Mouse (Mus musculus) heart, postnatal 25 days (tissue): ENCODE results near the gene Sik2. TPM values are rescaled to one million over a fixed set of nuclear protein-coding genes. Genes with fewer than 3 reads are reported as not detected.

Experiments used
- DNase-seq: peaks from one replicate; pipeline ENCODE4 v3.0.0; 2022; ENCODE audit warnings: low spot score
- intact Hi-C: fragments of 180-260 bp; cut with DNase I; formaldehyde crosslinking; loops from one replicate; pipeline ENCODE4 v1.15.1; 2025
- total RNA-seq, 2 experiments: library from RNA; stranded (reverse); gene quantifications; 2 replicates each; pipeline ENCODE4 v1.2.3; 2021

Sik2 gene
- total RNA-seq: 10 to 100 TPM; 22.1 to 25.3 TPM

DNA sequence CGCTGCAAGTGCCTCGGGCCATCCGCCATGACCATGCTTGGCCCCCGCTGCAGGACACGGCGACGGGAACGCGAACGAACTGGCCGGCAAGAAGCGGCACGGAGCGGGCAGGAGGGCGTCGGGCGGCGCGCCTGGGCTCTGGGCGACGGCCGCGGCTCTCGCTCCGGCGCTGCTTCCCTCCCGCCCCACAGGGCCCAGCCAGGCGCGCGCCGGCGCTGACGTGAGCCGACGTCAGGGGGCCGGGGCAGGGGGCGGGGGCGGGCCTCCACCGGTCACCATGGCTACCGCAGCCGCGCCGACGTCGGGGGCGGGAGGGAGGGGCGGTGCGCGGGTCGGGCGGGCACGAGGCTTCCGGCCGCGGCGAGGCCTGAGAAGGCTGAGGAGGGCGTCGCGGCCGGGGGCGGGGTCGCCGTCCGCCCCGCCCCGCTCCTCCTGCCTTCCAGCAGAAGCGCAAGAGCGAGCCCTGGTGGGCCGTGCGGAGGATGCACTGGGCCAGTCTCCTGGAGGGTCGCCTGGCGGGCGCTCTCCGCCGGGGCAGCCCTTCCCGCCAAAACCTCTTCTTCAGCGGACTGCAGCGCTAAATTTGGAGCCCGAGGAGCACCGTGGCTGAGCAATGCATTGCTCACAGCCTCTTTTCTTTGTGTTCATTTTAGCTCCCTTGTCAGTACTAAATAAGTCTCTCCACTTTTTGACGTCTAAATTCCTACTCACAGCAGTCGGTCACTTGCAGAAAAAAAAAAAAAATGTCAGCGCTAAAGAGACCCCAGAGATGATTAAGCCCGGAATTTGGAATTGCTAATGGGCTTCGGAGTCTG is at the start of gene Sik2:
Gene Sik2, minus strand, starts transcription at position 233 of the 815 bp plus-strand sequence.
- intact Hi-C loops: loop anchor here (1.0 to 5.0 kb wide), 2 partner anchors 160 to 207 kb away; no protein-coding TSS in a partner anchor
- peak; percentile 85 for DNase-seq

DNA sequence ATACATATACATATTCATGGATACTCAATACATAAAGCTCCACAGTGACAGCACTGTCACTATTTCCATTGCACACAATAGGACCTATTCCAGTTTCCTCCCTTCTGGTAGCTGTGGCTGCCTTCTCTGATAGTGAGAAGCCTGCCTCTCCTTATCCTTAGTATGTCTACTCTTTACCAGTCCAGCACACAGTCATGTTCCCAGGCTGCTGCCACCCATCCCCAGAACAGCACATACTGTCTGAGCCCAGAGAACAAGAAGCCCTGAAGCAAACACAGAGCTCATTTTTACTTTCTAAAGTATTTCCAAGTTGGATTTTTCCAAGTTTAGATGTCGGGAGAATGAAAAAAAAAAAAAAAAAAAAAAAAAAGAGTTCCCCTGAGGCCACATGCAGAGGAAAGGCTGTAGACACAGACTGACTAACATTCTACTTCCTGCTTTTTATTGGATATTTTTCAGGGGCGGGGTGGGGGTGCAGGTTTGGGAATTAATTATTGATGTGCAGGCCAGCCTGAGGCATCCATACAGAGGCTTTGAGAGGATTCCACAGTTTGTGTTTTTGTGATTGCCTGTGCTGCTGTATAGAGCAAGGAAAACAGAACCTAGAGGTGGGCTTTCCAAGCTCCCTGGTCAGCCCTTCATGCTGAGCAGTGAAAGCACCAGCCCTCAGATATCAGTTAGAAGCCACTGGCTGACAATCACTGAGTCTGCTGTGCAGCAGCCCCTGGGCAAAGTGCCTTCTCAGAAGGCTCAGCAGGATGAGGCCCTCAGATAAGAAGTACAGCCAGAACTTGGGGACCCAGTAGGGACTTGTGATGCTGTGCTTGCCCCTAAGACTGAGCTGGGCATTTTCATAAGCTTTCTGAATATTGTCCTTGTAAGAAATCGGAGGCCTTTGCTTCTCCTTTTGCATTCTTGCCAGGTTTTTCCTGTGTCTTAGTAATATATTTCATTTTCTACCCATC is 47.8 kb upstream of the Sik2 start:
- peak; percentile 14 for DNase-seq
- intact Hi-C loops: no loop called here

DNA sequence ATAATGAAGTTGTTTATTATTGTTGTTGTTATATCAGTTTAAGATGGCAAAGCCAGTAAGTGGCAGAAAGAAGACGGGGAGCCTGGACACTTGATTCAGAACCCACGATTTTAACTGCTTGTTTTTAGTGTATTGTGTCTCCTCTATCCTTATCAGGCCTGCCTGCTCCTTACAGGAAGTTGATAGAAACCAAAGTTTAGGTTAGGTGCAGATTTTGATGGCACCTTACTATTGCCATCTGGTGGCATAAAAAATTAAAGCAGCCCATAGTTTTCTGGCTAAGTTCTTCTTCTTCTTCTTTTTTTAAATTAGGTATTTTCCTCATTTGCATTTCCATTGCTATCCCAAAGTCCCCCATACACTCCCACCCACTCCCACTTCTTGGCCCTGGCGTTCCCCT is 43.3 kb upstream of the Sik2 start:
- no peak for DNase-seq
- intact Hi-C loops: no loop called here

DNA sequence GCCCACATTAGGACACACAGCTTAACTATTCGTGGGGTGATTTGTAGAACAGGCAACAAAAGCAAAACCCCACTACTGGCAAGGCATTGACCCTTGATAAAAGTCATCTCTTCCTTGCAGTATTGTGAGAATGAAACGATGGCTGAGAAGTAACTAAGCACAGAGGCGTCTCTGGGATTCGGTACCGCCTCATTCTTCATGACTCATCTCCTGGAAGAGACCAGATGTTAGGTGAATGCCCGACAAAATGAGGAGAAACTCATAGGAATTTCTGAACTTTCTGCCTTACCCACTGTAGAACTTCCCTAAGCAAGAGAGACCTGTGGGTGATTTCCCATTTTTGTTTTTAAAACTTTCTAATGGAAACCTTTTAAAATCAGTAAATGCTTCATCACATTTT is 33.3 kb upstream of the Sik2 start:
- no peak for DNase-seq
- intact Hi-C loops: no loop called here

DNA sequence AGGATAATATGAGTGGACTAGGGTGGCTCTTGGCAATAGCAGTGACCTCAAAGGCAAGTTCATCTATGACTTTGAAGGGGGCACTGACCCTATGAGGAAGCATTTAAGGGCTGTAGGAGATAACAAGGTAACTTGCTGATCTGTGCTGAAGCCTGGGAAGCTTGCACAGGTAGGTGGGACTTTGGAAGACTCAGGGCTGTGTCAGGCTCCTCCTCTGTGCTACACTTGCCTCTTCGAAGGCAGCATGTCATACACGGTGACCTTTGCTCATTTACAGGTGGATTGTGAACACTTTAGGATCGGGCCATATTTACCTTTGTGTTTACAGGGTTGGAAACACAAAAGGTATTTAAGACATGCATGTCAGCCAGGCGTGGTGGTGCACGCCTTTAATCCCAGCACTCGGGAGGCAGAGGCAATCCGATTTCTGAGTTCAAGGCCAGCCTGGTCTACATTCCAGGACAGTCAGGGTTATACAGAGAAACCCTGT is 32.7 kb upstream of the Sik2 start:
- DNase-seq: no peak
- intact Hi-C loops: no loop called here

DNA sequence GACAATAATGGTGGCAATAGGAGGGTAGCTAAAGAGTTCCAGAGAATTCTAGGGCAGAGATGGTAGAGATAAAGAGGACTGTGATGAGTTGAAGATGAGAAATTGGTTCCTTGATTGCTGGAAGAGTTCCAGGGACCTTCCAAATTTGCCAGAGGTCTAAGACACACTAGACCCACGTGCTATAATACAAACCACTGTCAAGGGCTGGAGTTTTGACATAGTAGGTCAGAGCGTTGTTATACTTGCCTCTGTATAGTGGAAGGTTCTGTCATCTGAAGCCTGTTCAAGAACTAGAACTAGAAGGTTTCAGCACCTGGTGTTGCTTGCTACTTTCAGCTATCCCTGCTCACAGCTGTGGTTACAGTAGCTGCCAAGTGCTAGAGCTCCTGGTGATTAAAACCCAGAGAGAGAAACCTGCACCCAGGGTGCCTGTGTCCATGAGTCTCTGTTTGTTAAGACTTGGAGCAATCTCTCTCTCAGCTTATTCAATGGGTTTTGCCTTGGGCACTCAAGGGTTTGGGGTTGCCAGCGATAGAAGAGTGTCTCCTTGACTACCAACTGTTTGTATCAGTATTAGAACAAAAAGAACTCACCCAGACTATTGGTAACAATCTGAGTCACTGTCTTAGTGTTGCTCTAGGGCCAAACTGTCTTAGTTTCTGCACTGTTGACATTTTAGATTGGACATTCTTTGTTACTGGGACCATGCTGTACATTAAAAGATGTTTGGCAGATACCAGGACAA is 24.1 kb upstream of the Sik2 start:
- DNase-seq: no peak
- intact Hi-C loops: no loop called here

DNA sequence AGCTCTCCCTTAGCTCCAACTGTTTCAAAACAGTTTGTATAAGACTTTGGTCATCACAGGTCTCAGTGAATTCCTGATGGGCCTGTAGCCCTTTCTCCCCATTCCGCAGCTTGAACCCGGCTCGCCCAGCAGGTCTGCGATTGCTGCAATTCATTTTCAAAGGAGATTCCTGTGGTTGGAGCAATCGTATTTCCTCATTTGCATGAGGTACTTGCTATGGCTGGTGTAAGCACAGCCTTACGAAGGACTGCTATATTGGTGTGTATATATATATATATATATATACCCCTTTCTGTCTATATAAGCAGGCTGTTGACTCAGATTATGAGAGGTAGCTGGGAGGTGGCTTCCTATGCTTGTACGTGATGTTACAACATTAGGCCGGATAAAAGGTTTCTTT is 23.4 kb upstream of the Sik2 start:
- intact Hi-C loops: no loop called here
- DNase-seq: no peak

DNA sequence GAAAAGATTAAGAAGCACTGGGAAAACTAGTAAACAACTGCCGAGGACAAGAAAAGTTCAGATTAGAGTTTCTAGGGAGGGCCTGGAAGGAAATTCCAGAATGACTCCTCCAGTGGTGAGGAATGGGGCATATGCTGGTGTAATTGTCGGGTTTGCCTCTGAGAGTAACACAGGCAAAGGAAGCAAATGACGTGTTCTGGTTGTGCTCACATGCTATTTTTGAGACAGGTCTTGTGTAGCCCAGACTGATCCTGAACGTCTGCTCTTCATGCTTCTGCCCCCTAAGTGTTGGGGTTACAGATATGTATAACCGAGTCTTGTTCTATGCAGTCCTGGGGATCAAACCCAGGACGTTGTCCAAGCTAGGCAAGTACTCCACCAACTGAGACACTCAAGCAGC is 22.7 kb upstream of the Sik2 start:
- no peak for DNase-seq
- intact Hi-C loops: no loop called here

DNA sequence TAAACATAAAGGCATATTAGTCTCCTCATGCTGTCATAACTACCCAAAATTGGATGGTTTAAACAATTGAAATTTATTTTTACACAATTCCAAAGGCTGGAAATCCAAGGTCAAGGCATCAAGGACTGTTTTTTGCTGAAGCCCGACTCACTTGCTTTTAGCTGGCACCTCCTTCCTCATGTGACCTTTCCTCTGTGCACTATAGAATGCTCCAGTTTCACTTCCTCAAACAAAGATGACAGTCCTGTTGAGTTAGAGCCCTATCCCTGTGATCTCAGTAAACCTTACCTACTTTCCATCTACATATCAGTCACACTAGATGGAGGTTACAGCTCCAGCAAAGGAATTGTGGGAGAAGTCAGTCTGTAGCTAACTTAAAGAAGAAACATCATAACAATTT is 21.3 kb upstream of the Sik2 start:
- intact Hi-C loops: no loop called here
- DNase-seq: no peak

DNA sequence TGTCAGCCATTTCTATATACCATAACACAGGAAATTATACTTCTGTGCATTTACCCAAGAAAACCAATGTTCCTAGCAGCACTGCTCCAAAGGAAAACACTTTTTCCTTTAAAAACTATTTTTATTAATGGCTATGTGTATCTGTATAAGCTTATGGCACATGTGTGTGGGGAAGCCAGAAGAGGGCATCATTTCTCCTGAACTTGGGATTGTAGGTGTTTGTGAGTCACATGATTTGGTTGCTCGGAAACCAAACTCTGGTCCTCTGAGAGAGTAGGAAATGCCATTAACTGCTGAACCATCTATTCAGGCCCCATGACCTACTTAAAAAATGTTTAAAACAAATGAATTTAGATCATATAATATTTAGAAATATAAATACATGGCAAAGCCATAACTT is 18.1 kb upstream of the Sik2 start:
- intact Hi-C loops: no loop called here

DNA sequence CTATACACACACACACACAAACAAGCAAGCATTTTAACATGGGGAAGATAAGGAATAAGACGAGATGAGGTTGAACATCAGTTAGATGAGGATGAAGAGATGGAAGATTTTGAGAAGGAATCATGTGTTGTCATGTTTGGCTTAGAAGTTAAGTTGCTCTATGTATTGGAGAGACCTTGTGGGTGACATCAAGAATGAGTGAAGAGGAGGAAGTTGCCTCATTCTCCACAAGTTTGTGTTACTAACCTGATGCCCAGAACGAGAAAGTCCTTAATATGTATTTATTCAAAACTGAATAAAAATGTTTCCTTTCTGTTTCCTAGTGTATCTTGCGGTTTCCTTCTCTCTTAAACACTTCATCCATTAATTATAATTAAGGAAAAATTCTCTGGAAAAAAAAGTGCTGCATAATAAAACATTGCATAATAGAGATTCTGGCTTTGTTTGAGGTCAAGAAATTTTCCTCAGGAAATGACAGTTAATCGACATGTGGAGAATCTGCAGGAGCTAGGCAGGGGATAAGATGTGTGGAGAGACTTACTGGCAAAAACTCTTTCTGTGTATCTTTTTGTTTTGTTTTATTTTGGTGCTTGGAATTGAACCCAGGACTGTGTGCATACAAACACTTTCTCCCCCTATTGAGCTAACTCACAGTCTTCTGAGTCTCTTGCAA is 12.4 kb upstream of the Sik2 start:
- no peak for DNase-seq
- intact Hi-C loops: no loop called here

More for the DNA sequence above, 18.1 kb upstream of the Sik2 start:
- no peak for DNase-seq

DNA sequence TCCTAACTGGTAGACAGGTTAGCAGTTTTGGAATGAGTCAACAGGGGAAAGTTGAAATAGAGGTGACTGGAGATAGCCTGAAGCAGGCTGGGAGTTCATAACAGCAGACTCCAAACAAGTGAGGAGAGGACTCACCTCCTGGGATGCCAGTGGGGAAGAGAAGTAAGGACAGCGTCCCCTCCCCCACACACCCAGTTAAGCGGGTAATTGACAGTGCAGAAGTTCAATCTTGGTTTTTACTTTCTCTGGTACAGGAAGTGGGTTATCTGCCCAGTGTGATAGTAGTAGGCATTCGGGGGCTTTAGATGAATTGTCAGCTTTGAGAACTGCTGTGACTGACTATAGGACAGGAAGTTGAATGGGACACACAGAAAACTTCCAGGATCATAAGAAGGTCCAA is 11.5 kb upstream of the Sik2 start:
- no peak for DNase-seq
- intact Hi-C loops: no loop called here

DNA sequence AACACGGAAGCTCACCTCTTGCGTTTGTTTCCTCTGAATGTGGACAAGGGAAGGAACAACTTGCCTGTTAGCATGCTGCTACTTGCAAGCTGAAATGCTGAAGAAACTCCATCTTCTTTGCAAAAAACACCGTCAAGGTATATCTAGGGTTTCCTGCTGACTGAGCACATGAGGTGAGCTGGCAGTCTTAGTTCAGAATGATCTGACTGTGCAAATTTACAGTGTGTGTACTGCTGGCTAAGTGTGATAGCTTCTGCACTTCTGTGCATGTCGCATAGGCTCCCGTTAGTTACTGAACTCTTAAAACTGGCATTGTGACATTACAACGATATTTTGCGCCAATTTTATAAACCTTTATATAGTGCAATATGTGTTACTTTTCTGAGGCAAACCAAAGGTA is 10.8 kb upstream of the Sik2 start:
- intact Hi-C loops: no loop called here
- DNase-seq: no peak

DNA sequence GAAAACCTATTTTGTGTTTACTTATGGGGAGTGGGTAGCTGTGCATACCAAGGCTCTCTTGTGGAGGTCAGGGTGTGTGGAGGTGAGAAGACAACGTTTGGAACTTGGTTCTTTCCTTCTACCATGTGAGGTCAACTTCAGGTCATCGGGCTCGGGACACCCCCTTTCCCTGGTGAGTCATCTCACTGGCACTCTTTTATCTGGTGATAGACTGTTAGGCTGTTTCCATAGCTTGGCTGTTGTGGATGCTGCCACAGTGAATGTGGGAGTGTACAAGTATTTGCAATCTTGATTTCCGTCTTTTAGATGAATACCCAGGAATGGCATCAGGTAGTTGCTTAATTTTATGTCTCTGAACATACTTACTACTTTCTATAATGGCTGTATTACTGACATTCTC is 6.9 kb upstream of the Sik2 start:
- intact Hi-C loops: no loop called here
- DNase-seq: no peak

DNA sequence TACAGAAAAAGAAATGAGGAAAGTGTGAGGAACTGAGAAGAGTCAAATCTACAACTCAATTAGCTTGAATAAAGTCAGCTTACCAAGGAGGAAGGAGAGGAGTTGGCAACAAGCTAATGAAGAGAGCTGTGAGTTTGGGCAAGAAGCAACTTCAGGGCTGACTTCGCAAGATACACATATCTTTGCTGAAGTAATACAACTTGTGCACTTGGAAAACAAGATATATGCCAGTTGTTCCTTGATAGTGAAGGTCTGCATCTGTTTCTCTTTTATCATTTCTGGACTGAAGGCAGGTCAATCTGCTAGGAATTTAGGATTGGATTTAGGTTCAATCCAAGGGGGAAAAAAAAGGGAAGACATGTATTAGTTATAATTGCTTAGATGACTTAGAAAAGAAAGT is 4.8 kb upstream of the Sik2 start:
- no peak for DNase-seq
- intact Hi-C loops: loop anchor here (5.0 kb wide), 1 partner anchor 139 kb away; no protein-coding TSS in a partner anchor

DNA sequence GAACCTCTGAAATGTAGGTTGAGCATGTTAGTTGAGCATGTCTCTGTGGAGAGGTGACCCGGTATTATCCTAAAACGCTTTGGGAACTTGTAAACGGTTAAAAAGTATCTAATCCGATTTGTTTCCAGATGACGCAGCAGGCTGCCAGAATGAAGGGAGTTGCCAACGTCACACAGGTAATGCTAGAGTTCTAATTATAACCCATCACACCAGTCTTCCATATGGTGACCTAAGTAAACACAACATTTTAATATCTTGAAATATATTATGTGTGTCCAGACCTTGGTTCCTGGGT is 730 bp upstream of the Sik2 start:
- no peak for DNase-seq
- intact Hi-C loops: loop anchor here (1.0 to 5.0 kb wide), 2 partner anchors 160 to 207 kb away; no protein-coding TSS in a partner anchor

DNA sequence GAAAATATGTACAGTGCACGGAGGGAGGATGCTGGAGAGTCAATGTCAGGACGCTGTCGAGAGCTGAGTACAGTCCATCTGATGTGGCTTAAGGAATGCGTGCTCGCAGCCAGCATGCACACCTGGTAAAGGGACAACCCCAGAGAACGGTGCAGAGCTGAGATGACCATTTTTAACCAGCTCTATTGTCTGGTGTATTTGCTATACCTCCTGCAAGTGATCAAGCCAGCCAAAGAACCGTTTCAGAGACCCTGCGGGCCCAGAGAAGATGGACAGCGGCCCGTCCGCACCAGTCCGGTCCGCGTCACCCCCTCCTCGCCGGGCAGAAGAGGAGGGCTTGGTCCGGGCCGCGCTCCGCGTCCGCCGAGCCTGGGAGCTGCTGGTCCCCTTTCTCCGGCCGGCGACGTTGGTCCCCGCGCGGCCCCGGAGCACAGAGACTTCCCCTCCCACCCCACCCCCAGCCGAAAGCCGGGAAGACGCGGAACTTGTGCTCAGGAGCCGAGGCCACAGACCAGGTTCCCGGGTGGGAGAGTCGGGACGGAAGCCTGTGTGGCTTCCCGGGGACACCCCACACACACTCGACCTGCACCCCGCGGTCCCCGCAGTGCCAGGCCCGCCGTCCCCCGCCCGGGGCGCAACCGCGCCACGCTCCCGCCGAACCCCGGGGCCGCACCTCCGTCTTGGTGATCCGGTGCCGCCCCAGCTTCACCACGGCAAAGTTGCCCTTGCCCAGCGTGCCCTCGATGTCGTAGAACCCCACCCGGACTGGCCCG is 619 bp downstream of the Sik2 start:
- intact Hi-C loops: loop anchor here (5.0 kb wide), 1 partner anchor 206 kb away; no protein-coding TSS in a partner anchor
- no peak for DNase-seq

DNA sequence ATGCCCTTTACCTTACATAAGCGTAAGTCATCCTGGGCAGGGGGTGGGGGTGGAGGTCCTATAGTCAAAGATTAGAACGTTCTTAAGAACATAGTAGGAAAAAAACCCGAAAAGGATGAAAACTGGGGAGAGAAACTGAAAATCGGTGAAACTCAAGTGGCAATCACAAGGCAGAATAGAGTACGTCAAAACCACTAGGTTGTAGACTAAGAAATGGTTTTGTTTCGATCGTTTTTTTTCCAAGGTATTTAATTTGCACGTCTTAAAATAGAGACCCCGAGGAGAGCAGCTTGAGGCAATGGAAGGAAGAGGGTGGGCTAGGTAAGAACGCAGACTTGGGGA is 1.2 kb downstream of the Sik2 start:
- intact Hi-C loops: loop anchor here (5.0 kb wide), 1 partner anchor 205 kb away; no protein-coding TSS in a partner anchor
- no peak for DNase-seq

DNA sequence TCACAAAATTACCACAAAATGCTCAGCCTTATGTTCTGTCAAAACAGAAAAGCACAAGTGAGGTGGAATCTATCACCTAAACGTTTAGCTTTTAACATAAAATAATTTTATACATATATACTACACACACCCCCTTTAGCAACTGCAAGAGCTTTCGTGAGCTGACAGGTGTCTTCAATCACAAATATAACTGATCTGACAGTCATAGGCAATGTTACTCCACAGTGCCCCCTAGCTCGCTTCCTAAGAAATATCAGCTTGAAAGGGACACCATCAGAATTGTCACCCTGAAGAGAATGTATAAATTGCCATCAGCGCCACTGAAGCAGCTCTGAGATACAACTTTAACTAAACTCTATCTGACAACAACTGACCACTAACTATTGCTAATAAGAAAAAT is 2.0 kb downstream of the Sik2 start:
- intact Hi-C loops: loop anchor here (5.0 kb wide), 1 partner anchor 205 kb away; no protein-coding TSS in a partner anchor

More for the DNA sequence above, 2.0 kb downstream of the Sik2 start:
- no peak for DNase-seq
